Mouse (Mus musculus): ENCODE measurements around the gene Vav3.

DNA sequence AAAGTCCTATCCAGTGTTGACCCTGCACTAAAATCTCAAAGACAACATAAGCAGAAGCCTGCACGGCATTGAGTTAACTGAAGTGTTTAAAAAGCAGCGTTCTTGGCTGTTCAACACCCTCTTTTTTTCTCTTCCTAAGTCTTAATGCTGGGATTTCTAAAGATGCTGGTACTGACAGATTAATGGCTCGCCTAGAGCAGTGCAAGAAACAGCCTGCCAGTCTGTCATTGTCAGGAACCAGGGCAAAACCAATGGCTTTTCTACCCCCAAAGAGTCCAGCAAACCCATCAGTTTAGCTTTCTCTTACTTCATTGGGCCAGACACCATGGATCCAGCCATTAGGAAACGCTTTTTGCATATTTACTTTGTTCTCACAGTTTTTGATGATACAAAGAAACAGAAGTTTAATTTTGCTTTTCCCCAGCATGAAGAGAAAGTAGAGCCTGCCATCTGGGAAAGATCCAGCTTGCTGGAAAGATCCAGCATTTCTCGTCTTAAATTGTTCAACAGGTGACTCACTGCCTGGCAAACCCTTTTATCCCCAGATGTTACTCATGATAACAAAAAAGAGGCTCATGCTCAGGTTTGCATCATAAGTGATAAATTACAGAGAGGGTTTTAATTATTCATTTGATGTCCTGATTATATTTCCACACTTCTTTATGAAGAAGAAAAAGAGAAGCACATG lies 343.3 kb downstream of the Vav3 start:
- no peak for TF ChIP-seq CTCF (IDR thresholded peaks at IDR 0.05; ENCODE audit: extremely low read depth, insufficient read depth, low read length)
- TF ChIP-seq POLR2A (IDR thresholded peaks at IDR 0.05; ENCODE audit: extremely low read depth, insufficient read depth, low read length), result no peak

Data from cortical plate, adult 2 months (tissue).